Mouse (Mus musculus) limb, embryonic 10.5 days (tissue): ENCODE measurements around the gene Taar2. TPM values are rescaled to one million over a fixed set of nuclear protein-coding genes. Genes with fewer than 3 reads are reported as not detected.

Experiments used
- DNase-seq: peaks from one replicate; pipeline ENCODE4 v3.0.0-alpha.2; 2017; ENCODE audit warnings: low spot score
- H3K27ac ChIP-seq: fragments of 300-500 bp; sonication (generic); 2 replicates; pipeline ENCODE4 v1.5.1; 2016; ENCODE audit warnings: mild to moderate bottlenecking
- H3K27me3 ChIP-seq: fragments of 300-500 bp; sonication (generic); 2 replicates; pipeline ENCODE4 v1.6.1; 2016; ENCODE audit warnings: low read depth, mild to moderate bottlenecking; ENCODE audit not compliant: poor library complexity, severe bottlenecking
- H3K36me3 ChIP-seq: fragments of 300-500 bp; sonication (generic); 2 replicates; pipeline ENCODE4 v1.6.1; 2016; ENCODE audit warnings: mild to moderate bottlenecking, moderate library complexity
- H3K4me1 ChIP-seq: fragments of 300-500 bp; sonication (generic); 2 replicates; pipeline ENCODE4 v1.6.1; 2016
- H3K4me3 ChIP-seq: fragments of 300-500 bp; sonication (generic); 2 replicates; pipeline ENCODE4 v1.5.1; 2016; ENCODE audit warnings: mild to moderate bottlenecking, moderate library complexity
- H3K9me3 ChIP-seq: fragments of 300-500 bp; sonication (generic); replicated peaks from 2 replicates; pipeline ENCODE4 v1.6.1; 2016; ENCODE audit warnings: mild to moderate bottlenecking
- WGBS: fragments of 180-500 bp; shearing (Covaris S2); methylation state at CpG from one replicate; pipeline ENCODE4 v1.1.7; 2016; 5-methylcytosine and 5-hydroxymethylcytosine counted together
- polyA plus RNA-seq: library from polyadenylated mRNA; unstranded; fragments of >200 nt; fragmentation: Nextera tagmentation; extraction: Ambion mirVana; gene quantifications from 2 replicates; pipeline ENCODE4 v1.2.1, GENCODE M21; 2016

The Taar2 gene
- polyA plus RNA-seq, 1 experiment from 2014 or later: not detected

GRCm38 (mm10) chr10:23951714-23952113 lies 13.3 kb downstream of the Taar2 start:
- Histone ChIP-seq H3K4me1 (no peaks in the 10 kb centered on the region), H3K27me3 (no peaks in the 10 kb centered on the region), H3K36me3 (no peaks in the 10 kb centered on the region), H3K27ac (no peak overlapping the region), H3K4me3 (no peak overlapping the region), H3K9me3 (no peaks in the 10 kb centered on the region)
- 87% methylated on average over 6 of the region's 6 CpGs for WGBS
- no peak for DNase-seq

GRCm38 (mm10) chr10:23959071-23959470 lies 20.7 kb downstream of the Taar2 start:
- WGBS: 73% methylated on average over 3 of the region's 3 CpGs
- H3K9me3 ChIP-seq: no peaks in the 10 kb centered on the region

GRCm38 (mm10) chr10:23960444-23960915 lies 22.1 kb downstream of the Taar2 start, which contains the start of gene Taar4:
Taar4 (plus strand) TSS chr10:23960494.
- H3K9me3 ChIP-seq: no peaks in the 10 kb centered on the region
- H3K27ac ChIP-seq: no peak within 1 kb of the TSS
- H3K36me3 ChIP-seq: no peaks in the 10 kb centered on the region
- 93% methylated on average over 13 of the region's 13 CpGs for WGBS
- H3K4me3 ChIP-seq: no peak within 1 kb of the TSS
- no peaks in the 10 kb centered on the region for H3K4me1 ChIP-seq
- DNase-seq: no peak
- no peaks in the 10 kb centered on the region for H3K27me3 ChIP-seq

More at GRCm38 (mm10) chr10:23959071-23959470, 20.7 kb downstream of the Taar2 start:
- no peaks in the 10 kb centered on the region for H3K27me3 ChIP-seq
- H3K27ac ChIP-seq: no peak overlapping the region
- no peak overlapping the region for H3K4me3 ChIP-seq
- no peaks in the 10 kb centered on the region for H3K4me1 ChIP-seq
- no peak for DNase-seq
- H3K36me3 ChIP-seq: no peaks in the 10 kb centered on the region

GRCm38 (mm10) chr10:23963444-23963843 lies 25.1 kb downstream of the Taar2 start:
- no peak for DNase-seq
- no peaks in the 10 kb centered on the region for H3K36me3 ChIP-seq
- H3K27me3 ChIP-seq: no peaks in the 10 kb centered on the region
- H3K9me3 ChIP-seq: no peaks in the 10 kb centered on the region
- no peak overlapping the region for H3K27ac ChIP-seq
- no peak overlapping the region for H3K4me3 ChIP-seq
- H3K4me1 ChIP-seq: no peaks in the 10 kb centered on the region
- 76% methylated on average over 3 of the region's 3 CpGs for WGBS

GRCm38 (mm10) chr10:23964921-23965610 lies 26.7 kb downstream of the Taar2 start:
- 88% methylated on average over 6 of the region's 6 CpGs for WGBS
- Histone ChIP-seq H3K36me3 (no peaks in the 10 kb centered on the region), H3K27me3 (no peaks in the 10 kb centered on the region), H3K27ac (no peak overlapping the region), H3K4me1 (no peaks in the 10 kb centered on the region), H3K4me3 (no peak overlapping the region), H3K9me3 (no peaks in the 10 kb centered on the region)
- no peak for DNase-seq

GRCm38 (mm10) chr10:23970656-23971165 lies 32.3 kb downstream of the Taar2 start, which contains the start of gene Taar5:
Taar5 (plus strand) TSS chr10:23970706.
- H3K27ac ChIP-seq: no peak within 1 kb of the TSS
- no peak for DNase-seq
- WGBS: 90% methylated on average over 11 of the region's 11 CpGs
- no peaks in the 10 kb centered on the region for H3K4me1 ChIP-seq
- no peaks in the 10 kb centered on the region for H3K36me3 ChIP-seq
- H3K4me3 ChIP-seq: no peak within 1 kb of the TSS
- H3K27me3 ChIP-seq: no peaks in the 10 kb centered on the region
- H3K9me3 ChIP-seq: no peaks in the 10 kb centered on the region

- Histone ChIP-seq H3K4me1 (no peaks in the 10 kb centered on the region), H3K27me3 (no peaks in the 10 kb centered on the region), H3K36me3 (no peaks in the 10 kb centered on the region), H3K9me3 (no peaks in the 10 kb centered on the region), H3K4me3 (no peak overlapping the region), H3K27ac (no peak overlapping the region)
- no peak for DNase-seq
- 85% methylated on average over 5 of the region's 5 CpGs for WGBS
Measured at GRCm38 (mm10) chr10:23971256-23971655, 32.9 kb downstream of the Taar2 start.

GRCm38 (mm10) chr10:23977958-23978357 lies 39.6 kb downstream of the Taar2 start:
- WGBS: 60% methylated on average over 4 of the region's 4 CpGs
- Histone ChIP-seq H3K4me3 (no peak overlapping the region), H3K36me3 (no peaks in the 10 kb centered on the region), H3K27ac (no peak overlapping the region), H3K4me1 (no peaks in the 10 kb centered on the region), H3K9me3 (no peaks in the 10 kb centered on the region), H3K27me3 (no peaks in the 10 kb centered on the region)
- no peak for DNase-seq

- Histone ChIP-seq H3K27me3 (no peaks in the 10 kb centered on the region), H3K27ac (no peak overlapping the region), H3K36me3 (no peaks in the 10 kb centered on the region), H3K4me1 (no peaks in the 10 kb centered on the region), H3K9me3 (no peaks in the 10 kb centered on the region), H3K4me3 (no peak overlapping the region)
- WGBS: 45% methylated on average over 16 of the region's 16 CpGs
- DNase-seq: peak; percentile 81
Measured at GRCm38 (mm10) chr10:23978901-23979705, 40.7 kb downstream of the Taar2 start.

GRCm38 (mm10) chr10:23985546-23985945 lies 47.2 kb downstream of the Taar2 start, which contains the start of gene Taar6:
Taar6 (minus strand) TSS chr10:23985646.
- no peak for DNase-seq
- Histone ChIP-seq H3K9me3 (no peaks in the 10 kb centered on the region), H3K27me3 (no peaks in the 10 kb centered on the region), H3K4me1 (no peaks in the 10 kb centered on the region), H3K36me3 (no peaks in the 10 kb centered on the region), H3K4me3 (no peak within 1 kb of the TSS), H3K27ac (no peak within 1 kb of the TSS)
- WGBS: 82% methylated on average over 8 of the region's 8 CpGs

GRCm38 (mm10) chr10:23986419-23986818 lies 48.0 kb downstream of the Taar2 start:
- 93% methylated on average over 5 of the region's 5 CpGs for WGBS
- no peak for DNase-seq
- Histone ChIP-seq H3K4me1 (no peaks in the 10 kb centered on the region), H3K27me3 (no peaks in the 10 kb centered on the region), H3K36me3 (no peaks in the 10 kb centered on the region), H3K9me3 (no peaks in the 10 kb centered on the region), H3K4me3 (no peak overlapping the region), H3K27ac (no peak overlapping the region)
